Mouse (Mus musculus) brain, embryonic 14.5 days (tissue): ENCODE measurements around the gene Ing5.
"Not testable (repeated sequence)": the region's sequence is repeated elsewhere in the genome, so short reads cannot be mapped to it uniquely, and the experiment has no call there.

Experiments
- CTCF ChIP-seq: fragments of 200-500 bp; IDR thresholded peaks from 2 replicates; pipeline ENCODE4 v1.5.1; 2012; ENCODE audit warnings: inconsistent platforms, mild to moderate bottlenecking, moderate library complexity, borderline replicate concordance; ENCODE audit not compliant: insufficient read depth, insufficient read length; ENCODE audit errors: extremely low read depth
- POLR2A ChIP-seq: fragments of 200-500 bp; IDR thresholded peaks from 2 replicates; pipeline ENCODE4 v1.6.1; 2012; ENCODE audit warnings: mild to moderate bottlenecking, inconsistent platforms, borderline replicate concordance; ENCODE audit not compliant: poor library complexity, insufficient read depth, insufficient read length, severe bottlenecking; ENCODE audit errors: extremely low read depth

- not testable (repeated sequence) for TF ChIP-seq CTCF, POLR2A
Observed at GRCm38 (mm10) chr1:93861048-93861447, 57.3 kb downstream of the Ing5 start, which contains the start of gene Gal3st2.
